Mouse (Mus musculus): ENCODE results near the gene Igfn1.

Gene Igfn1

GRCm38 (mm10) chr1:136008159-136008533 lies 2.0 kb upstream of the Igfn1 start:
- no peak for DNase-seq (ENCODE audit: low read depth, low spot score)

GRCm38 (mm10) chr1:136007211-136008158 lies 1.3 kb upstream of the Igfn1 start, which contains the start of gene Tmem9:
Tmem9 (plus strand) TSS chr1:136008150.
- peak; percentile 93 for DNase-seq (ENCODE audit: low read depth, low spot score)

GRCm38 (mm10) chr1:136001438-136001837 lies 4.7 kb downstream of the Igfn1 start:
- DNase-seq (ENCODE audit: low read depth, low spot score), result no peak

GRCm38 (mm10) chr1:135999720-136000287 lies 6.3 kb downstream of the Igfn1 start:
- DNase-seq (ENCODE audit: low read depth, low spot score), result no peak

- no peak for DNase-seq (ENCODE audit: low read depth, low spot score)
Observed at GRCm38 (mm10) chr1:135997537-135997936, 8.6 kb downstream of the Igfn1 start.

- DNase-seq (ENCODE audit: low read depth, low spot score), result no peak
Observed at GRCm38 (mm10) chr1:135993470-135993869, 12.7 kb downstream of the Igfn1 start.

GRCm38 (mm10) chr1:135989876-135990275 lies 16.3 kb downstream of the Igfn1 start:
- DNase-seq (ENCODE audit: low read depth, low spot score), result no peak

GRCm38 (mm10) chr1:135984105-135984504 lies 22.0 kb downstream of the Igfn1 start:
- DNase-seq (ENCODE audit: low read depth, low spot score), result no peak

GRCm38 (mm10) chr1:135972576-135972975 lies 33.6 kb downstream of the Igfn1 start:
- DNase-seq (ENCODE audit: low read depth, low spot score), result no peak

GRCm38 (mm10) chr1:135970486-135970885 lies 35.7 kb downstream of the Igfn1 start:
- DNase-seq (ENCODE audit: low read depth, low spot score), result no peak

- DNase-seq (ENCODE audit: low read depth, low spot score), result no peak
Observed at GRCm38 (mm10) chr1:135967739-135968138, 38.4 kb downstream of the Igfn1 start.

- no peak for DNase-seq (ENCODE audit: low read depth, low spot score)
Observed at GRCm38 (mm10) chr1:135964561-135964960, 41.6 kb downstream of the Igfn1 start.

GRCm38 (mm10) chr1:135963177-135963576 lies 43.0 kb downstream of the Igfn1 start:
- DNase-seq (ENCODE audit: low read depth, low spot score), result no peak

GRCm38 (mm10) chr1:135958483-135958882 lies 47.7 kb downstream of the Igfn1 start:
- DNase-seq (ENCODE audit: low read depth, low spot score), result peak; percentile 70

GRCm38 (mm10) chr1:135948871-135949270 lies 57.3 kb downstream of the Igfn1 start:
- no peak for DNase-seq (ENCODE audit: low read depth, low spot score)

- DNase-seq (ENCODE audit: low read depth, low spot score), result no peak
Observed at GRCm38 (mm10) chr1:135946247-135946646, 59.9 kb downstream of the Igfn1 start.

- DNase-seq (ENCODE audit: low read depth, low spot score), result peak; percentile 89
Observed at GRCm38 (mm10) chr1:135945711-135946110, 60.4 kb downstream of the Igfn1 start.

GRCm38 (mm10) chr1:135944526-135945259 lies 61.4 kb downstream of the Igfn1 start:
- peak; percentile 88 for DNase-seq (ENCODE audit: low read depth, low spot score)

- no peak for DNase-seq (ENCODE audit: low read depth, low spot score)
Observed at GRCm38 (mm10) chr1:135943713-135944112, 62.4 kb downstream of the Igfn1 start.

GRCm38 (mm10) chr1:135942116-135942515 lies 64.0 kb downstream of the Igfn1 start:
- no peak for DNase-seq (ENCODE audit: low read depth, low spot score)

- peak; percentile 30 for DNase-seq (ENCODE audit: low read depth, low spot score)
Observed at GRCm38 (mm10) chr1:135941259-135942006, 64.7 kb downstream of the Igfn1 start.
